Mouse (Mus musculus) midbrain, embryonic 12.5 days (tissue): ENCODE measurements around the gene AU021092. TPM values are rescaled to one million over a fixed set of nuclear protein-coding genes. Genes with fewer than 3 reads are reported as not detected.

Source experiments
- ATAC-seq: fragments of 200-750 bp; cut with Nextera tagmentation; 2 replicates; pipeline ENCODE4 v1.8.0; 2017; ENCODE audit warnings: low read depth, moderate TSS enrichment, moderate library complexity; ENCODE audit not compliant: low FRiP score
- H3K27ac ChIP-seq: fragments of 300-500 bp; sonication (generic); replicated peaks from 2 replicates; pipeline ENCODE4 v1.5.1; 2016; ENCODE audit warnings: mild to moderate bottlenecking
- H3K27me3 ChIP-seq: fragments of 300-500 bp; sonication (generic); 2 replicates; pipeline ENCODE4 v1.6.1; 2016; ENCODE audit warnings: mild to moderate bottlenecking
- H3K36me3 ChIP-seq: fragments of 300-500 bp; sonication (generic); 2 replicates; pipeline ENCODE4 v1.6.1; 2016
- H3K4me1 ChIP-seq: fragments of 300-500 bp; sonication (generic); 2 replicates; pipeline ENCODE4 v1.6.1; 2016
- H3K4me2 ChIP-seq: fragments of 300-500 bp; sonication (generic); replicated peaks from 2 replicates; pipeline ENCODE4 v1.6.1; 2016; ENCODE audit warnings: mild to moderate bottlenecking, moderate library complexity
- H3K4me3 ChIP-seq: fragments of 300-500 bp; sonication (generic); 2 replicates; pipeline ENCODE4 v1.5.1; 2016; ENCODE audit warnings: mild to moderate bottlenecking
- H3K9ac ChIP-seq: fragments of 300-500 bp; sonication (generic); replicated peaks from 2 replicates; pipeline ENCODE4 v1.6.1; 2016; ENCODE audit warnings: mild to moderate bottlenecking, moderate library complexity
- H3K9me3 ChIP-seq: fragments of 300-500 bp; sonication (generic); 2 replicates; pipeline ENCODE4 v1.6.1; 2016; ENCODE audit warnings: mild to moderate bottlenecking
- WGBS: fragments of 180-500 bp; shearing (Covaris S2); methylation state at CpG from one replicate; pipeline ENCODE4 v1.1.7; 2016; 5-methylcytosine and 5-hydroxymethylcytosine counted together
- polyA plus RNA-seq: library from polyadenylated mRNA; unstranded; fragments of >200 nt; fragmentation: Nextera tagmentation; extraction: Ambion mirVana; gene quantifications from 2 replicates; pipeline ENCODE4 v1.2.1, GENCODE M21; 2016

AU021092 gene
- 6.1 and 6.4 TPM in 2 replicates for polyA plus RNA-seq

- Histone ChIP-seq H3K4me1 (no peaks in the 10 kb centered on the region), H3K4me3 (no peak within 1 kb of the TSS), H3K36me3 (no peaks in the 10 kb centered on the region), H3K9me3 (no peaks in the 10 kb centered on the region), H3K4me2 (no peak within 1 kb of the TSS), H3K27me3 (0 out of 2 replicates have a peak, but pooled peaks cover 3% of the 10 kb centered on the region), H3K27ac (no peak within 1 kb of the TSS), H3K9ac (no peak within 1 kb of the TSS)
- ATAC-seq: no peak
- 81% methylated on average over 6 of the region's 6 CpGs for WGBS
Measured at GRCm38 (mm10) chr16:5222140-5222539, at the start of gene AU021092. TSS of gene AU021092 (minus strand) at chr16:5222299.

DNA sequence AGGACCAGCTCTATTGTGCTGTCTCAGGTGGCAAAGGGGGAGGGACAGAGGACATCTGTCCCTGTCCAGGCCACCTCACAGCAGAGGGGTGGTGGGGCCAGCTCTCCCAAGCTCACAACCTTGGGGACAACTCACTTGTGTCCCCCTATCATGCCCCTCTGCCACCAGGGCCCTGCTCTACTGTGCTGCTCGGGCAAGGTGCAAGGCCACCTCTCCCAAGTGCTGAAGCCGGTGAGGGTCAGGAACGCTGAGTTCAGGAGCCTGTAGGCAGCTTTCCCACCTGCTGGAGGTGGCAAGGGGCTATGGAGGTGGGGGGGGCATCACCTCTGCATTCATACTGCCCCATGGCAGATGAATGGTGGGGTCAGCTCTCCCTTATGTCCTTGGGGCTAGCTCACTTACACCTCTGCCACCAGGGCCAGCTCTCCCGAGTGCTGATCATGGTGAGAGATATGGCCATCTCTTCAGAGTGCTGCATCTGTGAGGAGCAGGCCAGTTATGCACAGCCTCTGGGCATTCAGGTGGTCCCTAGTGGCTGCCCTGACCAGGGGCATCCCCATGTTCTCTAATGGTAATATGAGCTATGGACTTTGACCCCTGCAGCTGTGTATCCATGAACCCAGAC, 49.4 kb upstream of the AU021092 start:
- no peak overlapping the region for H3K4me2 ChIP-seq
- H3K36me3 ChIP-seq: no peaks in the 10 kb centered on the region
- WGBS: 88% methylated on average over 4 of the region's 4 CpGs
- ATAC-seq: no peak
- no peak overlapping the region for H3K9ac ChIP-seq
- no peak overlapping the region for H3K27ac ChIP-seq
- H3K4me1 ChIP-seq: no peaks in the 10 kb centered on the region
- H3K9me3 ChIP-seq: no peaks in the 10 kb centered on the region
- 0 out of 2 replicates have a peak, but pooled peaks cover 7% of the 10 kb centered on the region for H3K27me3 ChIP-seq
- no peak overlapping the region for H3K4me3 ChIP-seq

DNA sequence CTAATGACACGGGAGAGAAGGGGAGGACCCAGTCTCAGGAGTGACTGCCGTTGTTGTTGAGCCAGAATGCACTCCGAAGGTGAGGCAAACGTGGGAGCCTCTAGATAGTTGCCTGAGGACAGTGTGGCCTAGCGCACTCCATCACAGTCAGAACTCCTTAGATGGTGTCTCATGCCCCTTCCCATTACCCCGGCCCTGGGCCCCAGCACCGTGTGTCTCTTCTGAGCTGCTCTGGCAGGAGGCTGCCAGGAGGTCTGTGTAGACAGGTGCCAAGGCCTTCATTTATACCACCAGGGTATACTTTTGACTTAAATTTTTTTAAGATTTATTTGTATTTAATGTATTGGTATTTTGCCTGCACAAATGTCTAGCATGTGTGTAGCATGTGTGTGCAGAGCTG, 41.8 kb upstream of the AU021092 start:
- Histone ChIP-seq H3K9me3 (peaks cover 5% of the 10 kb centered on the region; the same call in 1 of the 2 replicates), H3K27me3 (no peaks in the 10 kb centered on the region), H3K9ac (no peak overlapping the region), H3K4me1 (no peaks in the 10 kb centered on the region), H3K36me3 (no peaks in the 10 kb centered on the region), H3K4me2 (no peak overlapping the region), H3K4me3 (no peak overlapping the region), H3K27ac (no peak overlapping the region)
- WGBS: 83% methylated on average over 7 of the region's 7 CpGs
- no peak for ATAC-seq

DNA sequence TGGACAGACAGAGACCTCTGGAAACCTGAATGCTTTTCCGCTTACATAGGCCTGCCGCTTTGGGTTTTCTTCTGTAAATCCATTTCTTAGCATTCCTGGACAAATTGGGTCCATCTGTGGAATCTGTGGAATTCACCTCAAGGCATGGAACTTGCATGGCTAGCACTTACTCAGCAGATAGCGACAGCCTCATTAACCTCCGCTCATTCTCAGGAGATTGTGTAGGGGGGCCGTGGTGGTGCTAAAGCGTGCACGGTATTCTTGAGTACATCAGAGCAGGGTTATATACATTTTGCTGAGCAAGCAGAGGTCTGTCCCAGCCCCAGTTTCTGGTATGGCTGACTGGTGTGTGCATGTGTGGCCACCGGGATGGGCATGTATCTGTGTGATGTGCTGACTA, 41.1 kb upstream of the AU021092 start:
- H3K9ac ChIP-seq: no peak overlapping the region
- H3K4me2 ChIP-seq: no peak overlapping the region
- peaks cover 5% of the 10 kb centered on the region; the same call in 1 of the 2 replicates for H3K9me3 ChIP-seq
- H3K27ac ChIP-seq: no peak overlapping the region
- H3K4me3 ChIP-seq: no peak overlapping the region
- no peak for ATAC-seq
- H3K4me1 ChIP-seq: no peaks in the 10 kb centered on the region
- H3K36me3 ChIP-seq: no peaks in the 10 kb centered on the region
- 77% methylated on average over 8 of the region's 8 CpGs for WGBS
- H3K27me3 ChIP-seq: no peaks in the 10 kb centered on the region

DNA sequence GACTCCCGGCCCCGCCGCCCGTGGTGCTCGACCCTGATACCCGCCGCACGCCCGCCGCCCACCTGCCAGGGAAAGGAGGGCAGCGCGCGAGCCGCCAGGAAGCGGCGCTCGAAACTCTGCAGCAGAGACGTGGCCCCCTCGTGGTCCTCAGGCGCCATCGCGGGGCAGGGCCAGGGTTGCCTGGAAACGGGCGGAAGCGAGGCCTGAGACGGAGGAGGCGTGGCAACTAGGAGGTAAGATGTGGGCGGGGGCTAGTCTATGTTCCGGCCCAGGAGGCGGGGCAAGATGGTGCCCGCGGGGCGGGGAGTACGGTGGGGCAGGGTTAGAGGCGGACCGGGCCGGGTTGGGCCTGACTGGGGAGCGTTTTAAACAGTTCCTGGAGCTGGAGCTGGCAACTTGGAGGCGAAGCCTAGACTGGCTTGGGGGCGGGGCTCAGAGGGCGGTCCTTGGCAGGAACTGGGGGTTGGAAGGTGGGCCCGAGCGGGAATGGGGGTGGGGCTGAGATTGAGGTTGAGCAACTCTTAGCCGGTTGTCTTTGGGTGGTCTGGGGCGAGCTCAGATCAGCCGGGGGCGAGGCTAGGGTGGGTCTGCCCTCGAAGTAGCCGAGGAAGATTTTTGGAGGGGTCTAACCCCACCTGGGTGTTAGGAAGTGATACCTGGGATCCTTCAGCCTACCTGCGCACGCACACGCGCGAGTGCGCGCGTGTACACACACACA, 33.8 kb upstream of the AU021092 start, which contains the start of gene Eef2kmt:
Gene Eef2kmt, minus strand, starts transcription at position 205 of the 718 bp plus-strand sequence.
- ATAC-seq: peak; percentile 96
- peak within 1 kb of the TSS; percentile 55 for H3K4me3 ChIP-seq
- H3K9me3 ChIP-seq: no peaks in the 10 kb centered on the region
- peak within 1 kb of the TSS; percentile 70 for H3K4me2 ChIP-seq
- peak within 1 kb of the TSS; percentile 62 for H3K9ac ChIP-seq
- 1% methylated on average over 55 of the region's 57 CpGs for WGBS
- H3K27me3 ChIP-seq: no peaks in the 10 kb centered on the region
- no peaks in the 10 kb centered on the region for H3K36me3 ChIP-seq
- peaks cover 14% of the 10 kb centered on the region for H3K4me1 ChIP-seq
- peak within 1 kb of the TSS; percentile 77 for H3K27ac ChIP-seq

- Histone ChIP-seq H3K27me3 (no peaks in the 10 kb centered on the region), H3K4me3 (peak overlapping the region; percentile 55), H3K4me1 (peaks cover 14% of the 10 kb centered on the region), H3K4me2 (peak overlapping the region; percentile 70), H3K9ac (peak overlapping the region; percentile 62), H3K27ac (no peak overlapping the region; the same call in 1 of the 2 replicates), H3K9me3 (no peaks in the 10 kb centered on the region), H3K36me3 (no peaks in the 10 kb centered on the region)
- ATAC-seq: no peak
- 2% methylated on average over 27 of the region's 27 CpGs for WGBS
Measured at GRCm38 (mm10) chr16:5255081-5255740, 33.1 kb upstream of the AU021092 start.

DNA sequence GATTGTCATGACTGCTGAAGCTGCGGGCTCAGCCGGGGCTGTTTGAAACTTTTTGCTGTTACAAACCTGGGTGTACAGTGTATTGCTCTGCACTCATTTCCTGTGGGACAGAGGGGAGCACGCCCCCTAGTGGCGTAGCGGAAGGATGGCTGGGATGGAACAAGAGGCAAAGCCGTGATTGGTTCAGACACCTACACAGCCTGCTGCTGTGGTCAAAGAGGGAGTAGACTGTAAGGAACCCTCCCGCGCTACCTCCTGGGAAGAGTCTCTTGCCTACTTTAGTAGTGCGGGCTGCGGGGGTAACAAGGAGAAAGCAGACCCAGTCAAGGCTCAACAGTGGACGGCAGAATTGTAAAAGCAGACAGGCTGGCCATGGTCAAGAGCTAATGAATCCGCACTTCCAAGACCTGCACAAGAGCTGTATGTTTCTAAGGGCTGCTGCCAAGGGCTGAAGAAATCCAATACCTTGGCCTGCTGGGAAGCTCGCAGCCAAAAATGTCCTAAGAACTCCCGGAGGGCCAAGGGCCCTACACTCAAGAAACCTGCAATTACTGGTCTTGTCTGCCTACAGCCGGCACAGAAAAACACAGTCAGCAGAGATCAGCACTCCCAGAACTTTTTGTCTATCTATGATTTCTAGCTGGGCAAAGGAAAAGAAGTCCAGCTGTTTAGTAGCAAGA, 32.4 kb upstream of the AU021092 start:
- H3K4me1 ChIP-seq: peaks cover 14% of the 10 kb centered on the region
- no peaks in the 10 kb centered on the region for H3K9me3 ChIP-seq
- no peaks in the 10 kb centered on the region for H3K36me3 ChIP-seq
- H3K27me3 ChIP-seq: no peaks in the 10 kb centered on the region
- peak; percentile 31 for ATAC-seq
- peak overlapping the region; percentile 62; the same call in 1 of the 2 replicates for H3K9ac ChIP-seq
- H3K4me3 ChIP-seq: peak overlapping the region; percentile 55
- peak overlapping the region; percentile 49; the same call in 1 of the 2 replicates for H3K27ac ChIP-seq
- H3K4me2 ChIP-seq: peak overlapping the region; percentile 70
- 8% methylated on average over 15 of the region's 15 CpGs for WGBS

DNA sequence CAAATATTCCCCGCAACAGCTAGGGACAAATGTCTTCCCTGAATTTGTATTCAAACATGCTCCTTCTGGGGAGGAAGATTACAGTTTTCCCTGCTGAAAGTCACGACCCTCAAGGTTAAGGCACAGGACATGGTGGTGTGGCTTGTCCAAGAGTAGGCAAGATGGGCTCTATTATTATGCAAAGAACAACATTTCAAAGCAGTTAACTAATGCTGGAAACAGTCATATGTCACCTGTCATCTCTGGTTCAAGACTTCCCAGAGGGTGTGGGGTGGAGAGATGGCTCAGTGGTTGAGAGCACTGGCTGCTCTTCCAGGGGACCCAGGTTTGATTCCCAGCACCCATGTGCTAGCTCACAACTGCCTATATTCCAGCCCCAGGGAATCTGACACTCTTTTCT, 30.2 kb upstream of the AU021092 start:
- ATAC-seq: no peak
- 88% methylated on average over 2 of the region's 2 CpGs for WGBS

DNA sequence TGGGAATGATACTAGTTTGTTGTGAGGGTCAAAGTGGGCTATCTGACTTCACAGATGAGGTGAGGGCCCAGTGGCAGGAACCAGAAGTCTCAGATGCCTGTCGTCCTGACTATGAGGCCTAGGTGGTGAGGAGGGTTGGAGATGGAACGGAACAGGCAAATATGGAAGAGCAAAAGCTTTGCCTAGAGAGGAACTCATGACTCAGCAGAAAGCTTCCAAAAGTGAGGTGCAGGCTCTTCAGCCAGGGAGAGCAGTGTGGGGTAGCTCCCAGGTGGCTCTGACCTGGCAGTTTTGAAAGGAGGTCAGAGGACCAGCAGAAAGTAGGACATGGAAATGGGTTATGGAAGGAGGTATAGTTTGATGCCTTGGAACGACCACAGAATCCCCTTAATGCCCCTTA, 28.8 kb upstream of the AU021092 start:
- no peaks in the 10 kb centered on the region for H3K27me3 ChIP-seq
- no peak overlapping the region for H3K4me3 ChIP-seq
- no peak for ATAC-seq
- no peaks in the 10 kb centered on the region for H3K9me3 ChIP-seq
- 87% methylated on average over 3 of the region's 3 CpGs for WGBS
- H3K4me1 ChIP-seq: peaks cover 10% of the 10 kb centered on the region
- no peak overlapping the region for H3K27ac ChIP-seq
- H3K9ac ChIP-seq: no peak overlapping the region
- H3K4me2 ChIP-seq: no peak overlapping the region
- H3K36me3 ChIP-seq: peaks cover 26% of the 10 kb centered on the region

More for the DNA sequence above, 30.2 kb upstream of the AU021092 start:
- H3K4me2 ChIP-seq: no peak overlapping the region
- peaks cover 21% of the 10 kb centered on the region for H3K36me3 ChIP-seq
- H3K9me3 ChIP-seq: no peaks in the 10 kb centered on the region
- no peak overlapping the region for H3K27ac ChIP-seq
- no peak overlapping the region for H3K9ac ChIP-seq
- H3K4me1 ChIP-seq: peaks cover 14% of the 10 kb centered on the region
- no peak overlapping the region for H3K4me3 ChIP-seq
- no peaks in the 10 kb centered on the region for H3K27me3 ChIP-seq

GRCm38 (mm10) chr16:5244411-5244810, 22.3 kb upstream of the AU021092 start:
- H3K4me3 ChIP-seq: no peak overlapping the region
- no peak overlapping the region for H3K27ac ChIP-seq
- H3K9ac ChIP-seq: no peak overlapping the region
- ATAC-seq: no peak
- peaks cover 74% of the 10 kb centered on the region for H3K36me3 ChIP-seq
- no peaks in the 10 kb centered on the region for H3K9me3 ChIP-seq
- H3K4me1 ChIP-seq: no peaks in the 10 kb centered on the region
- H3K4me2 ChIP-seq: no peak overlapping the region
- H3K27me3 ChIP-seq: no peaks in the 10 kb centered on the region
- WGBS: 32% methylated on average over 7 of the region's 7 CpGs

DNA sequence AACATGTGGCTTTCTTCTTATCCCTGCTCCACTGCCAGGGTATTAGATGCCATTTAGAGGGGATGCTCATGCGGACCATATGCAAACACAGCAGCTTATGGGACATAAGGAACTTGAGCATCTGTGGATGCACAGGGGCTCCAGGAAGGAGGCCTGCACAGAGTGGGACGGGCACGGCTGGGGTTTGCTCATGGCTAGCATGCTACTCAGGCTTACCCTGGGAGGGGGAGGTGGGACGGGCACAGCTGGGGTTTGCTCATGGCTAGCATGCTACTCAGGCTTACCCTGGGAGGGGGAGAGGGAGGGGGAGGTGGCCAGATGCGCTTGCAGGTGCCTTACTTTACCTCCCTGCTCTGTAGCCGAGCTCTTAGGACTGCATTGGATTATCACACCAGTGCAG, 20.8 kb upstream of the AU021092 start:
- Histone ChIP-seq H3K36me3 (peaks cover 64% of the 10 kb centered on the region), H3K27ac (no peak overlapping the region), H3K4me1 (no peaks in the 10 kb centered on the region), H3K4me2 (no peak overlapping the region), H3K4me3 (no peak overlapping the region), H3K27me3 (no peaks in the 10 kb centered on the region), H3K9ac (no peak overlapping the region), H3K9me3 (no peaks in the 10 kb centered on the region)
- ATAC-seq: no peak
- WGBS: 93% methylated on average over 6 of the region's 6 CpGs
